Mouse (Mus musculus): Measurements from ENCODE around the gene Polr2i. TPM values are rescaled to one million over a fixed set of nuclear protein-coding genes. Genes with fewer than 3 reads are reported as not detected.

The Polr2i gene
- polyA plus RNA-seq, 1 experiment from 2014 or later = 129 TPM

- Histone ChIP-seq H3K9ac (ENCODE audit: low read depth, low read length) (peak overlapping the region; percentile 77), H3K4me1 (replicated peaks; ENCODE audit: control insufficient read depth, insufficient read depth, low read length) (peaks cover 10% of the 10 kb centered on the region), H3K36me3 (ENCODE audit: control insufficient read depth, insufficient read depth, low read length) (peaks cover 16% of the 10 kb centered on the region), H3K4me2 (peak overlapping the region; percentile 84), H3K4me3 (ENCODE audit: low read depth, low read length) (peak overlapping the region; percentile 64), H3K27ac (ENCODE audit: low read depth, low read length) (peak overlapping the region; percentile 82), H3K9me3 (ENCODE audit: control insufficient read depth, low read length) (no peaks in the 10 kb centered on the region), H3K27me3 (replicated peaks; ENCODE audit: control insufficient read depth, insufficient read depth, low read length) (no peaks in the 10 kb centered on the region)
- peak; percentile 88 for DNase-seq (ENCODE audit: low spot score)
- 2% methylated on average over 26 of the region's 26 CpGs for WGBS
- peak; percentile 78 for ATAC-seq (replicated peaks; ENCODE audit: low FRiP score)
These were observed 38.1 kb upstream of the Polr2i start for GRCm38 (mm10) chr7:30193581-30194100.

- Histone ChIP-seq H3K4me3 (ENCODE audit: low read depth, low read length) (peak overlapping the region; percentile 64), H3K27me3 (replicated peaks; ENCODE audit: control insufficient read depth, insufficient read depth, low read length) (no peaks in the 10 kb centered on the region), H3K36me3 (ENCODE audit: control insufficient read depth, insufficient read depth, low read length) (peaks cover 11% of the 10 kb centered on the region; the same call in 1 of the 2 replicates), H3K9ac (ENCODE audit: low read depth, low read length) (peak overlapping the region; percentile 77), H3K4me2 (peak overlapping the region; percentile 84), H3K27ac (ENCODE audit: low read depth, low read length) (peak overlapping the region; percentile 82), H3K4me1 (replicated peaks; ENCODE audit: control insufficient read depth, insufficient read depth, low read length) (peaks cover 10% of the 10 kb centered on the region), H3K9me3 (ENCODE audit: control insufficient read depth, low read length) (no peaks in the 10 kb centered on the region)
- no peak for DNase-seq (ENCODE audit: low spot score)
- ATAC-seq (replicated peaks; ENCODE audit: low FRiP score) = peak; percentile 50
- WGBS = under 1% methylated on average over 25 of the region's 26 CpGs
These were observed 37.5 kb upstream of the Polr2i start for GRCm38 (mm10) chr7:30194101-30194831.

GRCm38 (mm10) chr7:30194884-30195283, 36.9 kb upstream of the Polr2i start:
- Histone ChIP-seq H3K9ac (ENCODE audit: low read depth, low read length) (peak overlapping the region; percentile 77), H3K27me3 (replicated peaks; ENCODE audit: control insufficient read depth, insufficient read depth, low read length) (no peaks in the 10 kb centered on the region), H3K27ac (ENCODE audit: low read depth, low read length) (peak overlapping the region; percentile 82), H3K4me2 (peak overlapping the region; percentile 84), H3K9me3 (ENCODE audit: control insufficient read depth, low read length) (no peaks in the 10 kb centered on the region), H3K4me3 (ENCODE audit: low read depth, low read length) (peak overlapping the region; percentile 64), H3K4me1 (replicated peaks; ENCODE audit: control insufficient read depth, insufficient read depth, low read length) (peaks cover 10% of the 10 kb centered on the region), H3K36me3 (ENCODE audit: control insufficient read depth, insufficient read depth, low read length) (peaks cover 10% of the 10 kb centered on the region; the same call in 1 of the 2 replicates)
- ATAC-seq (replicated peaks; ENCODE audit: low FRiP score) (peak; percentile 89), DNase-seq (ENCODE audit: low spot score) (peak; percentile 98)
- under 1% methylated on average over 28 of the region's 28 CpGs for WGBS

GRCm38 (mm10) chr7:30195461-30195860, 36.3 kb upstream of the Polr2i start:
- H3K36me3 ChIP-seq (ENCODE audit: control insufficient read depth, insufficient read depth, low read length) = peaks cover 8% of the 10 kb centered on the region; the same call in 1 of the 2 replicates

GRCm38 (mm10) chr7:30196171-30196570, 35.6 kb upstream of the Polr2i start:
- 69% methylated on average over 6 of the region's 6 CpGs for WGBS
- H3K4me2 ChIP-seq = no peak overlapping the region
- H3K4me1 ChIP-seq (replicated peaks; ENCODE audit: control insufficient read depth, insufficient read depth, low read length) = peaks cover 10% of the 10 kb centered on the region
- peaks cover 6% of the 10 kb centered on the region; the same call in 1 of the 2 replicates for H3K36me3 ChIP-seq (ENCODE audit: control insufficient read depth, insufficient read depth, low read length)
- no peak for ATAC-seq (replicated peaks; ENCODE audit: low FRiP score)
- no peak overlapping the region for H3K4me3 ChIP-seq (ENCODE audit: low read depth, low read length)
- H3K9me3 ChIP-seq (ENCODE audit: control insufficient read depth, low read length) = no peaks in the 10 kb centered on the region
- H3K27ac ChIP-seq (ENCODE audit: low read depth, low read length) = no peak overlapping the region
- no peak overlapping the region for H3K9ac ChIP-seq (ENCODE audit: low read depth, low read length)
- no peaks in the 10 kb centered on the region for H3K27me3 ChIP-seq (replicated peaks; ENCODE audit: control insufficient read depth, insufficient read depth, low read length)
- no peak for DNase-seq (ENCODE audit: low spot score)

More at GRCm38 (mm10) chr7:30195461-30195860, 36.3 kb upstream of the Polr2i start:
- peak overlapping the region; percentile 64; the same call in 1 of the 2 replicates for H3K4me3 ChIP-seq (ENCODE audit: low read depth, low read length)
- no peak overlapping the region for H3K27ac ChIP-seq (ENCODE audit: low read depth, low read length)
- H3K4me1 ChIP-seq (replicated peaks; ENCODE audit: control insufficient read depth, insufficient read depth, low read length) = peaks cover 10% of the 10 kb centered on the region
- WGBS = 62% methylated on average over 6 of the region's 6 CpGs
- 0 out of 2 replicates have a peak overlapping the region, but pooled peaks have one; percentile 15 for H3K9ac ChIP-seq (ENCODE audit: low read depth, low read length)
- no peaks in the 10 kb centered on the region for H3K27me3 ChIP-seq (replicated peaks; ENCODE audit: control insufficient read depth, insufficient read depth, low read length)
- no peak for DNase-seq (ENCODE audit: low spot score)
- H3K4me2 ChIP-seq = peak overlapping the region; percentile 84
- no peak for ATAC-seq (replicated peaks; ENCODE audit: low FRiP score)
- H3K9me3 ChIP-seq (ENCODE audit: control insufficient read depth, low read length) = no peaks in the 10 kb centered on the region

GRCm38 (mm10) chr7:30197592-30198129, 34.1 kb upstream of the Polr2i start:
- no peak overlapping the region for H3K4me3 ChIP-seq (ENCODE audit: low read depth, low read length)
- H3K4me2 ChIP-seq = no peak overlapping the region
- H3K4me1 ChIP-seq (replicated peaks; ENCODE audit: control insufficient read depth, insufficient read depth, low read length) = peaks cover 10% of the 10 kb centered on the region
- WGBS = 67% methylated on average over 5 of the region's 5 CpGs
- no peak overlapping the region for H3K9ac ChIP-seq (ENCODE audit: low read depth, low read length)
- no peaks in the 10 kb centered on the region for H3K27me3 ChIP-seq (replicated peaks; ENCODE audit: control insufficient read depth, insufficient read depth, low read length)
- H3K36me3 ChIP-seq (ENCODE audit: control insufficient read depth, insufficient read depth, low read length) = no peaks in the 10 kb centered on the region
- H3K9me3 ChIP-seq (ENCODE audit: control insufficient read depth, low read length) = no peaks in the 10 kb centered on the region
- H3K27ac ChIP-seq (ENCODE audit: low read depth, low read length) = no peak overlapping the region
- no peak for ATAC-seq (replicated peaks; ENCODE audit: low FRiP score)
- DNase-seq (ENCODE audit: low spot score) = no peak

- 0 out of 2 replicates have a peak, but pooled peaks have one; percentile 32 for ATAC-seq (replicated peaks; ENCODE audit: low FRiP score)
- H3K4me2 ChIP-seq = peak within 1 kb of the TSS; percentile 24
- H3K4me3 ChIP-seq (ENCODE audit: low read depth, low read length) = no peak within 1 kb of the TSS
These were observed 33.2 kb upstream of the Polr2i start, which contains the start of gene Capns1 for GRCm38 (mm10) chr7:30198481-30198971. Gene Capns1 (minus strand): TSS chr7:30198811.

GRCm38 (mm10) chr7:30199498-30200139, 32.1 kb upstream of the Polr2i start:
- Histone ChIP-seq H3K27me3 (replicated peaks; ENCODE audit: control insufficient read depth, insufficient read depth, low read length) (no peaks in the 10 kb centered on the region), H3K9me3 (ENCODE audit: control insufficient read depth, low read length) (no peaks in the 10 kb centered on the region), H3K9ac (ENCODE audit: low read depth, low read length) (no peak overlapping the region), H3K4me2 (no peak overlapping the region), H3K27ac (ENCODE audit: low read depth, low read length) (no peak overlapping the region), H3K4me1 (replicated peaks; ENCODE audit: control insufficient read depth, insufficient read depth, low read length) (peaks cover 3% of the 10 kb centered on the region), H3K4me3 (ENCODE audit: low read depth, low read length) (no peak overlapping the region), H3K36me3 (ENCODE audit: control insufficient read depth, insufficient read depth, low read length) (no peaks in the 10 kb centered on the region)
- 73% methylated on average over 18 of the region's 18 CpGs for WGBS
- DNase-seq (ENCODE audit: low spot score) (no peak), ATAC-seq (replicated peaks; ENCODE audit: low FRiP score) (no peak)

More at GRCm38 (mm10) chr7:30198481-30198971, 33.2 kb upstream of the Polr2i start, which contains the start of gene Capns1:
- H3K36me3 ChIP-seq (ENCODE audit: control insufficient read depth, insufficient read depth, low read length) = no peaks in the 10 kb centered on the region
- no peak for DNase-seq (ENCODE audit: low spot score)
- peaks cover under 1% of the 10 kb centered on the region for H3K4me1 ChIP-seq (replicated peaks; ENCODE audit: control insufficient read depth, insufficient read depth, low read length)
- H3K27me3 ChIP-seq (replicated peaks; ENCODE audit: control insufficient read depth, insufficient read depth, low read length) = no peaks in the 10 kb centered on the region
- H3K27ac ChIP-seq (ENCODE audit: low read depth, low read length) = no peak within 1 kb of the TSS
- 10% methylated on average over 8 of the region's 8 CpGs for WGBS
- H3K9ac ChIP-seq (ENCODE audit: low read depth, low read length) = no peak within 1 kb of the TSS
- H3K9me3 ChIP-seq (ENCODE audit: control insufficient read depth, low read length) = no peaks in the 10 kb centered on the region

Measured in liver, embryonic 11.5 days (tissue).